Mouse (Mus musculus): ENCODE results near the gene Nup205.

The Nup205 gene

DNA sequence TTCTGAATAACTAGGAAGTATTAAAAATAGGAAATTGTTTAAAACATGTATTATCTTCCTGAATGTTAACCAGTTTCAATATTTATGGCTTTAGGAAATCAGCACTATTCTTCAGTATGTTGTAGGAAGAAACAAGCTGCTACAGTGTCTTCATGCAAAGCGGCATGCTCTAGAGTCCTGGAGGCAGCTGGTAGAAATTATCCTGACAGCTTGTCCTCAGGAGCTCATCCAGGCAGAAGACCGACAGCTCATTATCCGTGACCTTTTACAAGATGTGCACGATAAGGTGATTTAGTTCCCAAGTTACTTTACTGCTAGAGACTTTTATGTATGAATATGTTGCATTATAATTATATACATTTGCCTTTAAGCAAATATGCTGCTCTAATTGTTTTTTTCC lies 48.5 kb downstream of the Nup205 start:
- peaks cover 4% of the 10 kb centered on the region; the same call in 1 of the 2 replicates for H3K4me1 ChIP-seq (replicated peaks; ENCODE audit: low read depth, low read length)
- TF ChIP-seq POU5F1 (IDR thresholded peaks at IDR 0.05; ENCODE audit: borderline replicate concordance, low read length), result no peak
- no peak for TF ChIP-seq NANOG (IDR thresholded peaks at IDR 0.05; ENCODE audit: borderline replicate concordance, low read length)
- TF ChIP-seq CTCF (conservative IDR thresholded peaks at IDR 0.05; ENCODE audit: low read length), result no peak
- peaks cover 86% of the 10 kb centered on the region for H3K36me3 ChIP-seq (ENCODE audit: insufficient read depth, low read length)
- no peaks in the 10 kb centered on the region for H3K27me3 ChIP-seq (ENCODE audit: insufficient read depth, low read length)
- no peaks in the 10 kb centered on the region for H3K9me3 ChIP-seq (ENCODE audit: low read length)
- no peak overlapping the region for H3K4me3 ChIP-seq (replicated peaks; ENCODE audit: low read length)

GRCm38 (mm10) chr6:35229415-35229814 lies 52.2 kb downstream of the Nup205 start:
- peaks cover 91% of the 10 kb centered on the region for H3K36me3 ChIP-seq (ENCODE audit: insufficient read depth, low read length)
- no peaks in the 10 kb centered on the region for H3K27me3 ChIP-seq (ENCODE audit: insufficient read depth, low read length)

DNA sequence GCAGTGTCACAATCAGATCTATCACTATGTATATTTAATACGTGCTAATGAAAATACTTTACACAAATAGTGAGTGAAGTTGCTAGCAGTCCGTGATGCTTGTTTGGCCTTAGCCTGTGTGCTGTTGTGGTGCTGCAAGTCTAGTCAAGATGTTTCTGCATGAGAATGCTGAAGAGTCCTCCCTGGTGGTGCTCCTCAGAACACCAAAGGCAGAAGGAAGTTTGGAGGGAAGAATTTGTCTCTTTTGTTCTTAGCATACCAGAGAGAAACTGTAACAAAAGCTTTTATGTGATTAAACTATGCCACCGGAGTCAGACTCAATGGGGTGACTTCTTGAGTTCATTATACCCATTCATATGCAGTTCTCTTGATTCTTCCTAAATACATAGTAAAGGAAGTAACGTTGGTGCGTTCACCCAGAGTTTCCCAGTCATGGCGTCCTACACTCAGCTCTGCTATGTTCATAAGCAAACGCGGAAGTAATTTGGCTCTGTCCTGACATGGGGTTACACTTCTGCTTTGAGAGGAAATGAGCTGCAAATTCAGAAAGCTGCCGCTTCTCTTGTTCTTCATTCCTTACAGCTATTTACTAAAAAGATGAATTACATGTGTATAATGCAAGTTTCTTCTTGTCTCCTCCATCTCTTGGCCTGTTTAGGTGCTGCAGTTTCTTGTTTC lies 59.0 kb downstream of the Nup205 start:
- Histone ChIP-seq H3K4me1 (replicated peaks; ENCODE audit: low read depth, low read length) (peaks cover 66% of the 10 kb centered on the region), H3K36me3 (ENCODE audit: insufficient read depth, low read length) (peaks cover 92% of the 10 kb centered on the region), H3K9me3 (ENCODE audit: low read length) (no peaks in the 10 kb centered on the region), H3K27me3 (ENCODE audit: insufficient read depth, low read length) (no peaks in the 10 kb centered on the region), H3K4me3 (replicated peaks; ENCODE audit: low read length) (peak overlapping the region; percentile 13; the same call in 1 of the 2 replicates)
- TF ChIP-seq POU5F1 (IDR thresholded peaks at IDR 0.05; ENCODE audit: borderline replicate concordance, low read length) (peak; percentile 94), NANOG (IDR thresholded peaks at IDR 0.05; ENCODE audit: borderline replicate concordance, low read length) (peak; percentile 82), CTCF (conservative IDR thresholded peaks at IDR 0.05; ENCODE audit: low read length) (no peak)

More at GRCm38 (mm10) chr6:35229415-35229814, 52.2 kb downstream of the Nup205 start:
- TF ChIP-seq NANOG (IDR thresholded peaks at IDR 0.05; ENCODE audit: borderline replicate concordance, low read length), result no peak
- TF ChIP-seq POU5F1 (IDR thresholded peaks at IDR 0.05; ENCODE audit: borderline replicate concordance, low read length), result no peak
- TF ChIP-seq CTCF (conservative IDR thresholded peaks at IDR 0.05; ENCODE audit: low read length), result no peak; the same call in 1 of the 2 replicates
- peaks cover 25% of the 10 kb centered on the region for H3K4me1 ChIP-seq (replicated peaks; ENCODE audit: low read depth, low read length)
- H3K9me3 ChIP-seq (ENCODE audit: low read length), result no peaks in the 10 kb centered on the region
- H3K4me3 ChIP-seq (replicated peaks; ENCODE audit: low read length), result no peak overlapping the region

DNA sequence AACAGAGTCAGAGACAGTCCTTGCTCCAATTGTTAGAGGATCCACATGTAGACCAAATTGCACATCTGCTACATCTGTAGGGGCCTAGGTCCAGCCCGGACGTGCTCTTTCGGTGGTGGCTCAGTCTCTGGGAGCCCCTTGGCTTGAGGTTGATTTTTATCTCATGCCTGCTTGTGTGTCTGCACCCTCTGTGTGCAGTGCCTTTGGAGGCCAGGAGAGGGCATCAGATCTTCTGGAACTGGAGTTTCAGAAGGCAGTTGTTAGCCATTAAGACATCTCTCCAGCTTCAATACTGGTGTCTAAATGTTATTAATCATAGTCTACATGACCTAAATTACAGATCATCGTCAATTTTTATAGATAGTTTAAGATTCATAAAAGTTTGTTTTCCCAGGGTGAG lies 66.0 kb downstream of the Nup205 start:
- Histone ChIP-seq H3K4me3 (replicated peaks; ENCODE audit: low read length) (no peak overlapping the region), H3K27me3 (ENCODE audit: insufficient read depth, low read length) (no peaks in the 10 kb centered on the region), H3K36me3 (ENCODE audit: insufficient read depth, low read length) (peaks cover 95% of the 10 kb centered on the region), H3K9me3 (ENCODE audit: low read length) (no peaks in the 10 kb centered on the region), H3K4me1 (replicated peaks; ENCODE audit: low read depth, low read length) (peaks cover 48% of the 10 kb centered on the region)
- TF ChIP-seq CTCF (conservative IDR thresholded peaks at IDR 0.05; ENCODE audit: low read length), result peak; percentile 81
- no peak for TF ChIP-seq POU5F1 (IDR thresholded peaks at IDR 0.05; ENCODE audit: borderline replicate concordance, low read length)
- no peak for TF ChIP-seq NANOG (IDR thresholded peaks at IDR 0.05; ENCODE audit: borderline replicate concordance, low read length)

DNA sequence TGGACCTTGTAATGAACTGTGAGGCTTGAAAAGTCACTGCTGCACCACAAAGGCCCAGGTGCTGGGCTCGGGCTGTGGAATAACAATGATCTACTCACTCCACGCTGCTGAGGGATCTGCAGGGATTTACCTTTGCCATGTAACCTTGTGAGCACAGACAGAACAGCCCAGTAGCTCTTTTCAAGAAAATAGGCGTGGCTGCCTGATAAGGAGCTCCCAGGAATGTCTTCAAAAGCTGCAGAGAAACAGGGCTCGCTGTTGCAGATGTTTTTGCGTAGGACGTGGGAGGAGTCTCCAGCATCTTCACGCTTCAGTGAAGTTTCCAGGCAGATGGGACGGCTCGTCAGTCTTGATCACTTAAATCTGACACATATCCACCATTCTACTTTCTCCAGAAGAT lies 66.8 kb downstream of the Nup205 start:
- no peak for TF ChIP-seq POU5F1 (IDR thresholded peaks at IDR 0.05; ENCODE audit: borderline replicate concordance, low read length)
- no peak for TF ChIP-seq CTCF (conservative IDR thresholded peaks at IDR 0.05; ENCODE audit: low read length)
- TF ChIP-seq NANOG (IDR thresholded peaks at IDR 0.05; ENCODE audit: borderline replicate concordance, low read length), result no peak
- Histone ChIP-seq H3K4me1 (replicated peaks; ENCODE audit: low read depth, low read length) (peaks cover 48% of the 10 kb centered on the region), H3K4me3 (replicated peaks; ENCODE audit: low read length) (no peak overlapping the region)

GRCm38 (mm10) chr6:35245086-35245485 lies 67.9 kb downstream of the Nup205 start:
- no peaks in the 10 kb centered on the region for H3K27me3 ChIP-seq (ENCODE audit: insufficient read depth, low read length)
- TF ChIP-seq NANOG (IDR thresholded peaks at IDR 0.05; ENCODE audit: borderline replicate concordance, low read length), result no peak
- no peak for TF ChIP-seq POU5F1 (IDR thresholded peaks at IDR 0.05; ENCODE audit: borderline replicate concordance, low read length)
- peak; percentile 77 for TF ChIP-seq CTCF (conservative IDR thresholded peaks at IDR 0.05; ENCODE audit: low read length)
- H3K9me3 ChIP-seq (ENCODE audit: low read length), result no peaks in the 10 kb centered on the region
- no peak overlapping the region for H3K4me3 ChIP-seq (replicated peaks; ENCODE audit: low read length)
- H3K36me3 ChIP-seq (ENCODE audit: insufficient read depth, low read length), result peaks cover 81% of the 10 kb centered on the region
- H3K4me1 ChIP-seq (replicated peaks; ENCODE audit: low read depth, low read length), result peaks cover 57% of the 10 kb centered on the region

More for the DNA sequence above, 66.8 kb downstream of the Nup205 start:
- Histone ChIP-seq H3K9me3 (ENCODE audit: low read length) (no peaks in the 10 kb centered on the region), H3K36me3 (ENCODE audit: insufficient read depth, low read length) (peaks cover 91% of the 10 kb centered on the region), H3K27me3 (ENCODE audit: insufficient read depth, low read length) (no peaks in the 10 kb centered on the region)

DNA sequence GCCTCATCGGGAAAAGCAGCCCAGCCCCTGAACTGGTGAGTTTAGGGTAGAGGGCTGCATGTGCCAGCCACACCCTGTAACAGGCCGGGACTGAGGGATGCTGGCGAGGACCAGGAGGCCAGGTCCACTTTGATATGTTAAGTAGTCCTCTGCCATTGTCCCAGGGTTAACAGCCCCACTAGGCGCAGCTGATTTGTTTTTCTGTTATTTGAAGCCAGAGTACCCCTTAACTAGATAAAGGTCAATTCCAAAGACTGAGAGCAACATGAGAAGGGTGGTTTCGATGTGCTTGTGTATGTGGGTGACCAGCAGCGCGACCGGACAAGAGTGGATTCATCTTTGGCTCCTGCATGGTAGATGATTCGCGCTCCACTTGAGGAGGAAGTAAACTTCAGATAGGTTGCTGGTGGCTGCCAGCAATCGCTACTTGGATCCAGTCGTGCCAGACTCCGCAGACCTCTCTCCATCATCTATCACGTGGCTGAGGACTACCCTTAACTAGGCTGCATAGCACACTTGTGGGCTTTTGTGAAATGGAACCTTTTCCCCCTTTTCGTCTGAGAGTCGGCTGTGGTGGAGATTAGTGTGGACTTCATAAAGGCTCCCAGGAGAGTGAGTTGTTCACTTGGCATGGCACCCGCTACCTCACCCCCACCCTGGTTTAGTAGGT lies 74.7 kb downstream of the Nup205 start:
- peaks cover 71% of the 10 kb centered on the region for H3K4me1 ChIP-seq (replicated peaks; ENCODE audit: low read depth, low read length)
- H3K36me3 ChIP-seq (ENCODE audit: insufficient read depth, low read length), result peaks cover 24% of the 10 kb centered on the region
- TF ChIP-seq NANOG (IDR thresholded peaks at IDR 0.05; ENCODE audit: borderline replicate concordance, low read length), result no peak
- TF ChIP-seq POU5F1 (IDR thresholded peaks at IDR 0.05; ENCODE audit: borderline replicate concordance, low read length), result no peak
- TF ChIP-seq CTCF (conservative IDR thresholded peaks at IDR 0.05; ENCODE audit: low read length), result no peak
- no peaks in the 10 kb centered on the region for H3K9me3 ChIP-seq (ENCODE audit: low read length)
- peak overlapping the region; percentile 91 for H3K4me3 ChIP-seq (replicated peaks; ENCODE audit: low read length)
- no peaks in the 10 kb centered on the region for H3K27me3 ChIP-seq (ENCODE audit: insufficient read depth, low read length)

- Histone ChIP-seq H3K27me3 (ENCODE audit: insufficient read depth, low read length) (no peaks in the 10 kb centered on the region), H3K36me3 (ENCODE audit: insufficient read depth, low read length) (peaks cover 22% of the 10 kb centered on the region), H3K9me3 (ENCODE audit: low read length) (no peaks in the 10 kb centered on the region), H3K4me3 (replicated peaks; ENCODE audit: low read length) (peak overlapping the region; percentile 91), H3K4me1 (replicated peaks; ENCODE audit: low read depth, low read length) (peaks cover 69% of the 10 kb centered on the region)
- peak; percentile 43 for TF ChIP-seq CTCF (conservative IDR thresholded peaks at IDR 0.05; ENCODE audit: low read length)
- no peak for TF ChIP-seq NANOG (IDR thresholded peaks at IDR 0.05; ENCODE audit: borderline replicate concordance, low read length)
- TF ChIP-seq POU5F1 (IDR thresholded peaks at IDR 0.05; ENCODE audit: borderline replicate concordance, low read length), result no peak
These were observed 75.5 kb downstream of the Nup205 start for GRCm38 (mm10) chr6:35252477-35253346.

Data from E14TG2a.4 (cell line).